Mouse (Mus musculus): Measurements from ENCODE around the gene Sp100.

- no peak for TF ChIP-seq CTCF (IDR thresholded peaks at IDR 0.05; ENCODE audit: extremely low read depth, insufficient read depth, insufficient read length, insufficient replicate concordance)
- no peak for TF ChIP-seq POLR2A (IDR thresholded peaks at IDR 0.05; ENCODE audit: low read depth, low read length)
Measured at GRCm38 (mm10) chr1:85742333-85742732, 92.5 kb downstream of the Sp100 start.

Measured in spleen, adult 2 months (tissue).